Mouse (Mus musculus): Measurements from ENCODE around the gene C330021F23Rik. TPM values are rescaled to one million over a fixed set of nuclear protein-coding genes. Genes with fewer than 3 reads are reported as not detected.

Gene C330021F23Rik
- polyA plus RNA-seq (2016; fragmentation: Nextera tagmentation; extraction: Ambion mirVana) = 3.5 and 4.0 TPM in 2 replicates

GRCm38 (mm10) chr8:3567641-3568371, at the start of gene C330021F23Rik:
TSS of gene C330021F23Rik (plus strand) at chr8:3567990.
- Histone ChIP-seq H3K36me3 (no peaks in the 10 kb centered on the region), H3K4me3 (peak within 1 kb of the TSS; percentile 34), H3K27ac (peak within 1 kb of the TSS; percentile 69), H3K4me1 (peaks cover 10% of the 10 kb centered on the region; the same call in 1 of the 2 replicates), H3K9me3 (replicated peaks) (no peaks in the 10 kb centered on the region), H3K27me3 (ENCODE audit: low read depth, poor library complexity, severe bottlenecking) (no peaks in the 10 kb centered on the region)
- peak; percentile 32 for DNase-seq (ENCODE audit: low spot score)
- WGBS = 6% methylated on average over 12 of the region's 12 CpGs

- peaks cover 3% of the 10 kb centered on the region for H3K4me1 ChIP-seq
- no peaks in the 10 kb centered on the region for H3K27me3 ChIP-seq (ENCODE audit: low read depth, poor library complexity, severe bottlenecking)
- no peak overlapping the region for H3K27ac ChIP-seq
- no peak overlapping the region for H3K4me3 ChIP-seq
- no peaks in the 10 kb centered on the region for H3K9me3 ChIP-seq (replicated peaks)
- peaks cover 46% of the 10 kb centered on the region for H3K36me3 ChIP-seq
- 92% methylated on average over 13 of the region's 13 CpGs for WGBS
- DNase-seq (ENCODE audit: low spot score) = no peak
Measured at GRCm38 (mm10) chr8:3522007-3522697, 45.6 kb upstream of the C330021F23Rik start.

GRCm38 (mm10) chr8:3530816-3531215, 37.0 kb upstream of the C330021F23Rik start:
- H3K27me3 ChIP-seq (ENCODE audit: low read depth, poor library complexity, severe bottlenecking) = no peaks in the 10 kb centered on the region
- H3K36me3 ChIP-seq = peaks cover 30% of the 10 kb centered on the region
- no peaks in the 10 kb centered on the region for H3K9me3 ChIP-seq (replicated peaks)
- 95% methylated on average over 5 of the region's 5 CpGs for WGBS
- H3K27ac ChIP-seq = no peak overlapping the region
- no peak for DNase-seq (ENCODE audit: low spot score)
- H3K4me1 ChIP-seq = no peaks in the 10 kb centered on the region
- no peak overlapping the region for H3K4me3 ChIP-seq

GRCm38 (mm10) chr8:3531936-3532335, 35.9 kb upstream of the C330021F23Rik start:
- no peak overlapping the region for H3K27ac ChIP-seq
- no peak overlapping the region for H3K4me3 ChIP-seq
- H3K4me1 ChIP-seq = no peaks in the 10 kb centered on the region
- DNase-seq (ENCODE audit: low spot score) = no peak
- WGBS = 94% methylated on average over 18 of the region's 18 CpGs
- H3K27me3 ChIP-seq (ENCODE audit: low read depth, poor library complexity, severe bottlenecking) = no peaks in the 10 kb centered on the region
- H3K36me3 ChIP-seq = peaks cover 32% of the 10 kb centered on the region
- no peaks in the 10 kb centered on the region for H3K9me3 ChIP-seq (replicated peaks)

- H3K4me1 ChIP-seq = no peaks in the 10 kb centered on the region
- H3K27me3 ChIP-seq (ENCODE audit: low read depth, poor library complexity, severe bottlenecking) = no peaks in the 10 kb centered on the region
- no peak overlapping the region for H3K27ac ChIP-seq
- H3K9me3 ChIP-seq (replicated peaks) = no peaks in the 10 kb centered on the region
- WGBS = 57% methylated on average over 15 of the region's 15 CpGs
- no peak overlapping the region for H3K4me3 ChIP-seq
- H3K36me3 ChIP-seq = peaks cover 55% of the 10 kb centered on the region
- DNase-seq (ENCODE audit: low spot score) = no peak
Measured at GRCm38 (mm10) chr8:3536053-3536841, 31.5 kb upstream of the C330021F23Rik start.

- peaks cover 53% of the 10 kb centered on the region for H3K36me3 ChIP-seq
- no peaks in the 10 kb centered on the region for H3K4me1 ChIP-seq
- DNase-seq (ENCODE audit: low spot score) = no peak
- no peaks in the 10 kb centered on the region for H3K9me3 ChIP-seq (replicated peaks)
- H3K27ac ChIP-seq = no peak overlapping the region
- WGBS = 97% methylated on average over 9 of the region's 9 CpGs
- H3K4me3 ChIP-seq = no peak overlapping the region
- no peaks in the 10 kb centered on the region for H3K27me3 ChIP-seq (ENCODE audit: low read depth, poor library complexity, severe bottlenecking)
Measured at GRCm38 (mm10) chr8:3536940-3537339, 30.9 kb upstream of the C330021F23Rik start.

- no peak for DNase-seq (ENCODE audit: low spot score)
- Histone ChIP-seq H3K4me3 (no peak overlapping the region), H3K9me3 (replicated peaks) (no peaks in the 10 kb centered on the region), H3K27ac (no peak overlapping the region), H3K27me3 (ENCODE audit: low read depth, poor library complexity, severe bottlenecking) (no peaks in the 10 kb centered on the region), H3K36me3 (peaks cover 51% of the 10 kb centered on the region), H3K4me1 (no peaks in the 10 kb centered on the region)
- WGBS = 93% methylated on average over 26 of the region's 26 CpGs
Measured at GRCm38 (mm10) chr8:3537666-3538065, 30.1 kb upstream of the C330021F23Rik start.

- 83% methylated on average over 7 of the region's 7 CpGs for WGBS
- Histone ChIP-seq H3K27ac (no peak overlapping the region), H3K4me3 (no peak overlapping the region), H3K9me3 (replicated peaks) (no peaks in the 10 kb centered on the region), H3K36me3 (peaks cover 66% of the 10 kb centered on the region), H3K27me3 (ENCODE audit: low read depth, poor library complexity, severe bottlenecking) (no peaks in the 10 kb centered on the region), H3K4me1 (no peaks in the 10 kb centered on the region)
- DNase-seq (ENCODE audit: low spot score) = no peak
Measured at GRCm38 (mm10) chr8:3539146-3539545, 28.6 kb upstream of the C330021F23Rik start.

- Histone ChIP-seq H3K9me3 (replicated peaks) (no peaks in the 10 kb centered on the region), H3K4me1 (no peaks in the 10 kb centered on the region), H3K4me3 (no peak overlapping the region), H3K27ac (no peak overlapping the region), H3K27me3 (ENCODE audit: low read depth, poor library complexity, severe bottlenecking) (no peaks in the 10 kb centered on the region), H3K36me3 (peaks cover 72% of the 10 kb centered on the region)
- DNase-seq (ENCODE audit: low spot score) = no peak
- 90% methylated on average over 4 of the region's 4 CpGs for WGBS
Measured at GRCm38 (mm10) chr8:3540076-3540475, 27.7 kb upstream of the C330021F23Rik start.

GRCm38 (mm10) chr8:3546511-3546910, 21.3 kb upstream of the C330021F23Rik start:
- H3K4me1 ChIP-seq = no peaks in the 10 kb centered on the region
- H3K4me3 ChIP-seq = no peak overlapping the region
- WGBS = 90% methylated on average over 2 of the region's 2 CpGs
- no peaks in the 10 kb centered on the region for H3K27me3 ChIP-seq (ENCODE audit: low read depth, poor library complexity, severe bottlenecking)
- peaks cover 32% of the 10 kb centered on the region for H3K36me3 ChIP-seq
- H3K27ac ChIP-seq = no peak overlapping the region
- no peak for DNase-seq (ENCODE audit: low spot score)
- no peaks in the 10 kb centered on the region for H3K9me3 ChIP-seq (replicated peaks)

- 90% methylated on average over 1 of the region's 1 CpGs for WGBS
- no peaks in the 10 kb centered on the region for H3K4me1 ChIP-seq
- H3K27ac ChIP-seq = no peak overlapping the region
- DNase-seq (ENCODE audit: low spot score) = no peak
- no peaks in the 10 kb centered on the region for H3K27me3 ChIP-seq (ENCODE audit: low read depth, poor library complexity, severe bottlenecking)
- H3K9me3 ChIP-seq (replicated peaks) = no peaks in the 10 kb centered on the region
- no peaks in the 10 kb centered on the region for H3K36me3 ChIP-seq
- no peak overlapping the region for H3K4me3 ChIP-seq
Measured at GRCm38 (mm10) chr8:3552240-3552639, 15.6 kb upstream of the C330021F23Rik start.

GRCm38 (mm10) chr8:3556114-3556513, 11.7 kb upstream of the C330021F23Rik start:
- Histone ChIP-seq H3K4me1 (no peaks in the 10 kb centered on the region), H3K27ac (no peak overlapping the region), H3K36me3 (no peaks in the 10 kb centered on the region), H3K27me3 (ENCODE audit: low read depth, poor library complexity, severe bottlenecking) (no peaks in the 10 kb centered on the region), H3K9me3 (replicated peaks) (no peaks in the 10 kb centered on the region), H3K4me3 (no peak overlapping the region)
- 61% methylated on average over 4 of the region's 4 CpGs for WGBS
- peak; percentile 35 for DNase-seq (ENCODE audit: low spot score)

- H3K36me3 ChIP-seq = no peaks in the 10 kb centered on the region
- H3K4me1 ChIP-seq = peaks cover 10% of the 10 kb centered on the region; the same call in 1 of the 2 replicates
- peak overlapping the region; percentile 34 for H3K4me3 ChIP-seq
- no peaks in the 10 kb centered on the region for H3K27me3 ChIP-seq (ENCODE audit: low read depth, poor library complexity, severe bottlenecking)
- WGBS = 15% methylated on average over 7 of the region's 7 CpGs
- no peak for DNase-seq (ENCODE audit: low spot score)
- no peaks in the 10 kb centered on the region for H3K9me3 ChIP-seq (replicated peaks)
- H3K27ac ChIP-seq = peak overlapping the region; percentile 69
Measured at GRCm38 (mm10) chr8:3568378-3568777, 588 bp downstream of the C330021F23Rik start.

All from limb, embryonic 10.5 days (tissue).